Mouse (Mus musculus) heart, postnatal 0 days (tissue): Measurements from ENCODE around the gene Phf24.

Experiments
- CTCF ChIP-seq: IDR thresholded peaks from 2 replicates; pipeline ENCODE4 v1.5.1; 2016; ENCODE audit warnings: antibody characterized with exemption, control low read depth, low read depth
- EP300 ChIP-seq: IDR thresholded peaks from 2 replicates; pipeline ENCODE4 v1.6.1; 2016; ENCODE audit warnings: antibody characterized with exemption, low read depth

- TF ChIP-seq CTCF (no peak), EP300 (no peak)
Observed at GRCm38 (mm10) chr4:42903942-42904341, 12.5 kb upstream of the Phf24 start.
